Mouse (Mus musculus): ENCODE measurements at regions not wholly inside any gene's neighbourhood (a gene's known extent, or its start where the extent isn't known, plus 50 kb on each side); places are given as distances from the start of the nearest gene placed in this dataset.

GRCm38 (mm10) chr19:56102454-56103080 is 184.4 kb upstream of the Habp2 start:
- peak; percentile 38 for DNase-seq (ENCODE audit: low read depth)

GRCm38 (mm10) chr19:56105073-56105451 is 181.9 kb upstream of the Habp2 start:
- no peak for DNase-seq (ENCODE audit: low read depth)

GRCm38 (mm10) chr19:56105452-56106091 is 181.4 kb upstream of the Habp2 start:
- no peak for DNase-seq (ENCODE audit: low read depth)

- DNase-seq (ENCODE audit: low read depth) = no peak
Measured at GRCm38 (mm10) chr19:56108796-56109195, 178.1 kb upstream of the Habp2 start.

GRCm38 (mm10) chr19:56115552-56116284 is 171.2 kb upstream of the Habp2 start:
- no peak for DNase-seq (ENCODE audit: low read depth)

- no peak for DNase-seq (ENCODE audit: low read depth)
Measured at GRCm38 (mm10) chr19:56116285-56116680, 170.7 kb upstream of the Habp2 start.

- DNase-seq (ENCODE audit: low read depth) = no peak
Measured at GRCm38 (mm10) chr19:56120723-56121122, 166.2 kb upstream of the Habp2 start.

- peak; percentile 40 for DNase-seq (ENCODE audit: low read depth)
Measured at GRCm38 (mm10) chr19:56122186-56122585, 164.8 kb upstream of the Habp2 start.

GRCm38 (mm10) chr19:56131556-56131955 is 155.4 kb upstream of the Habp2 start:
- no peak for DNase-seq (ENCODE audit: low read depth)

- no peak for DNase-seq (ENCODE audit: low read depth)
Measured at GRCm38 (mm10) chr19:56132911-56133562, 153.9 kb upstream of the Habp2 start.

GRCm38 (mm10) chr19:56133565-56133964 is 153.4 kb upstream of the Habp2 start:
- DNase-seq (ENCODE audit: low read depth) = no peak

GRCm38 (mm10) chr19:56134081-56134818 is 152.7 kb upstream of the Habp2 start:
- peak; percentile 9 for DNase-seq (ENCODE audit: low read depth)

- no peak for DNase-seq (ENCODE audit: low read depth)
Measured at GRCm38 (mm10) chr19:56135306-56135928, 151.5 kb upstream of the Habp2 start.

- DNase-seq (ENCODE audit: low read depth) = no peak
Measured at GRCm38 (mm10) chr19:56140540-56140939, 146.4 kb upstream of the Habp2 start.

GRCm38 (mm10) chr19:56144221-56144620 is 142.7 kb upstream of the Habp2 start:
- no peak for DNase-seq (ENCODE audit: low read depth)

- no peak for DNase-seq (ENCODE audit: low read depth)
Measured at GRCm38 (mm10) chr19:56157120-56157519, 129.8 kb upstream of the Habp2 start.

GRCm38 (mm10) chr19:56162156-56162555 is 124.8 kb upstream of the Habp2 start:
- DNase-seq (ENCODE audit: low read depth) = no peak

- no peak for DNase-seq (ENCODE audit: low read depth)
Measured at GRCm38 (mm10) chr19:56169133-56169997, 117.6 kb upstream of the Habp2 start.

- DNase-seq (ENCODE audit: low read depth) = no peak
Measured at GRCm38 (mm10) chr19:56169998-56170274, 117.0 kb upstream of the Habp2 start.

GRCm38 (mm10) chr19:56172454-56172853 is 114.5 kb upstream of the Habp2 start:
- DNase-seq (ENCODE audit: low read depth) = no peak

- DNase-seq (ENCODE audit: low read depth) = peak; percentile 84
Measured at GRCm38 (mm10) chr19:56176059-56176458, 110.9 kb upstream of the Habp2 start.

Measured in gonadal fat pad, adult 2 months (tissue).